Mouse (Mus musculus) central nervous system, embryonic 18 days (tissue): ENCODE results near the gene Zfp318. TPM values are rescaled to one million over a fixed set of nuclear protein-coding genes. Genes with fewer than 3 reads are reported as not detected.

ENCODE experiments used
- polyA plus RNA-seq: library from polyadenylated mRNA; depleted of rRNA; stranded (reverse); fragments of >200 nt; gene quantifications from 2 replicates; pipeline ENCODE4 v1.2.3, GENCODE M21; 2012; rRNA removed

The Zfp318 gene
- 37.3 and 42.2 TPM in 2 replicates for polyA plus RNA-seq

GRCm38 (mm10) chr17:46383294-46384060 is at the start of gene Zfp318:
Gene Zfp318, plus strand, starts transcription at chr17:46383731.

GRCm38 (mm10) chr17:46428761-46429414 is 45.4 kb downstream of the Zfp318 start, which contains the start of gene Crip3:
Gene Crip3, plus strand, starts transcription at chr17:46428926.

DNA sequence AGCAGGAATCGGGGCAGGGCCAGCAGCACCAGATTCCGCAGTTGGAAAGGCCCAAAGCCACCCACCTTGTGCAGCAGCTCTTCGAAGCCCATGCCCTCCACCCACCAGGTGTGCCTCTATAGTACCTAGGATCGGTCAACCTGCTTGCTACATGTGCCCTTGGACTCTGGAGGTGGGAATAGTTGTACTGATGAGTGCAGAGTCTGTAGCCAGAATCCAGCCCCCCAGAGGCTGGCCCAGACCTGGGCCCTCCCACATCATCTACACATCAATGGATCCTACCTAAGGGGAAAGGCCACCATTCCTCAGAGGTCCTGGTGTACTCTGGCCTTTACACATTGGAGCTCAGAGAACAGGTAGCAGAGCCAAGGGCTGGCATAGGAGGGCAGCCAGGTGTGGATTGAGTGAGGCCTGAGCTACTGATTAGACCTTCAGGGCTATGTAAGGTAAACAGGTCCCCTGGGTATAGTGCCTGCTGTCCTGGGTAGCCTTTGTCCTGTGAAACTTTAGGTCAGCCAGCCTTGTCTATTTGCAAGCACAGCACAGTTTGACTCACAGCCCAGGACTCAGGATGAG is 54.9 kb downstream of the Zfp318 start, which contains the start of gene Slc22a7:
Gene Slc22a7 (minus strand): TSS at position 160 of the 576 bp plus-strand sequence.

Other genes starting within 250 kb of the Zfp318 start
- gene Rsph9, start 239.5 kb upstream of the Zfp318 start, polyA plus RNA-seq: 67.7 and 69.6 TPM in 2 replicates
- gene Mad2l1bp, start 230.2 kb upstream of the Zfp318 start, polyA plus RNA-seq: 21.1 and 23.4 TPM in 2 replicates
- 198 and 200 TPM in 2 replicates for gene Gtpbp2, start 222.7 kb upstream of the Zfp318 start, polyA plus RNA-seq
- gene Polh, start 181.1 kb upstream of the Zfp318 start, polyA plus RNA-seq: 9.1 and 9.4 TPM in 2 replicates
- gene Xpo5, start 180.9 kb upstream of the Zfp318 start, polyA plus RNA-seq: 45.4 and 48.5 TPM in 2 replicates
- gene Polr1c, start 135.7 kb upstream of the Zfp318 start, polyA plus RNA-seq: 108 and 110 TPM in 2 replicates
- gene Yipf3, start 135.7 kb upstream of the Zfp318 start, polyA plus RNA-seq: 59.5 and 62.7 TPM in 2 replicates
- gene Lrrc73, start 130.2 kb upstream of the Zfp318 start, polyA plus RNA-seq: 56.8 and 63.4 TPM in 2 replicates
- gene Tjap1, start 100.7 kb upstream of the Zfp318 start, polyA plus RNA-seq: 42.6 and 47.1 TPM in 2 replicates
- 153 and 156 TPM in 2 replicates for gene Dlk2, start 86.3 kb upstream of the Zfp318 start, polyA plus RNA-seq
- gene Abcc10, start 55.4 kb upstream of the Zfp318 start, polyA plus RNA-seq: 11.9 and 12.2 TPM in 2 replicates
- 12.4 and 16.1 TPM in 2 replicates for gene Crip3, start 45.2 kb downstream of the Zfp318 start, polyA plus RNA-seq
- gene Slc22a7, start 54.7 kb downstream of the Zfp318 start, polyA plus RNA-seq: 0.11 and 0.14 TPM in 2 replicates
- gene Ttbk1, start 103.9 kb downstream of the Zfp318 start, polyA plus RNA-seq: 19.9 and 24.9 TPM in 2 replicates
- 11.2 and 13.1 TPM in 2 replicates for gene Dnph1, start 113.0 kb downstream of the Zfp318 start, polyA plus RNA-seq
- gene Cul9, start 162.7 kb downstream of the Zfp318 start, polyA plus RNA-seq: 40.4 and 42.3 TPM in 2 replicates
- gene Srf, start 172.4 kb downstream of the Zfp318 start, polyA plus RNA-seq: 67.9 and 75.4 TPM in 2 replicates
- gene Ptk7, start 245.8 kb downstream of the Zfp318 start, polyA plus RNA-seq: 15.2 and 17.2 TPM in 2 replicates